Mouse (Mus musculus): Measurements from ENCODE around the gene Fam24b. TPM values are rescaled to one million over a fixed set of nuclear protein-coding genes. Genes with fewer than 3 reads are reported as not detected.

The Fam24b gene
- polyA plus RNA-seq (2014; fragmentation: Illumina TruSeq; extraction: RNeasy Lipid Tissue Mini Kit (QIAGEN cat#74804); ENCODE audit: low read depth, low replicate concordance) = not detected

GRCm38 (mm10) chr7:131329416-131329815, at the start of gene Fam24b:
Gene Fam24b, minus strand, starts transcription at chr7:131329516.

GRCm38 (mm10) chr7:131370648-131371469, 41.5 kb upstream of the Fam24b start, which contains the start of gene Pstk:
Gene Pstk, plus strand, starts transcription at chr7:131371141.

GRCm38 (mm10) chr7:131362615-131363300, 33.4 kb upstream of the Fam24b start, which contains the start of gene 2310057M21Rik:
Gene 2310057M21Rik, minus strand, starts transcription at chr7:131362759.

DNA sequence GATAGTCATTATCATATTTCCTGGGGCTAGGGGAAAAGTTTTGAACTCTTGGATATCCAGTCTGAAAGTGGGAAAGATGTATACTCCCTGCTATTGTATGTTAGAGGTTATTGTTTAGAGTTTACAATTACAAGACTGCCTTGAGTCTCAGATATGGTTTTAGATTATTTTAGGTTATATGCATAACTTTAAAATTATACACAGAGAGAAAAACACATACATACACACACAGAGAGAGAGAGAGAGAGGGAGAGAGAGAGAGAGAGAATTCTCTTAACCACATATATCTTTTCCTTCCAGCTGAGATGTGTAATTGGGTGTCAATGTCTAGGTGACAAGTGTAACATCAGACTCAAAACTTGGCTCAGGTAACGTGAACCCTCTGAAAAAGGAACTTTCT, 4.2 kb upstream of the Fam24b start, which contains the start of gene Fam24a:
Gene Fam24a (plus strand): TSS at position 301 of the 400 bp plus-strand sequence.

GRCm38 (mm10) chr7:131322192-131322591, 7.1 kb downstream of the Fam24b start, which contains the start of gene Cuzd1:
Gene Cuzd1, minus strand, starts transcription at chr7:131322292.

Other genes starting within 250 kb of the Fam24b start
- gene 4933402N03Rik, start 183.2 kb downstream of the Fam24b start, polyA plus RNA-seq (2014; fragmentation: Illumina TruSeq; extraction: RNeasy Lipid Tissue Mini Kit (QIAGEN cat#74804); ENCODE audit: low read depth, low replicate concordance) = not detected
- not detected for gene 5430419D17Rik, start 155.1 kb downstream of the Fam24b start, polyA plus RNA-seq (2014; fragmentation: Illumina TruSeq; extraction: RNeasy Lipid Tissue Mini Kit (QIAGEN cat#74804); ENCODE audit: low read depth, low replicate concordance)
- 0.57 TPM for gene Cuzd1, start 7.2 kb downstream of the Fam24b start, polyA plus RNA-seq (2014; fragmentation: Illumina TruSeq; extraction: RNeasy Lipid Tissue Mini Kit (QIAGEN cat#74804); ENCODE audit: low read depth, low replicate concordance)
- gene Fam24a, start 4.3 kb upstream of the Fam24b start, polyA plus RNA-seq (2014; fragmentation: Illumina TruSeq; extraction: RNeasy Lipid Tissue Mini Kit (QIAGEN cat#74804); ENCODE audit: low read depth, low replicate concordance) = not detected
- 3.6 TPM for gene 2310057M21Rik, start 33.2 kb upstream of the Fam24b start, polyA plus RNA-seq (2014; fragmentation: Illumina TruSeq; extraction: RNeasy Lipid Tissue Mini Kit (QIAGEN cat#74804); ENCODE audit: low read depth, low replicate concordance)
- gene Pstk, start 41.6 kb upstream of the Fam24b start, polyA plus RNA-seq (2014; fragmentation: Illumina TruSeq; extraction: RNeasy Lipid Tissue Mini Kit (QIAGEN cat#74804); ENCODE audit: low read depth, low replicate concordance) = 44.8 TPM
- 23.4 TPM for gene Ikzf5, start 81.0 kb upstream of the Fam24b start, polyA plus RNA-seq (2014; fragmentation: Illumina TruSeq; extraction: RNeasy Lipid Tissue Mini Kit (QIAGEN cat#74804); ENCODE audit: low read depth, low replicate concordance)
- 659 TPM for gene Acadsb, start 81.1 kb upstream of the Fam24b start, polyA plus RNA-seq (2014; fragmentation: Illumina TruSeq; extraction: RNeasy Lipid Tissue Mini Kit (QIAGEN cat#74804); ENCODE audit: low read depth, low replicate concordance)
- gene Hmx3, start 213.4 kb upstream of the Fam24b start, polyA plus RNA-seq (2014; fragmentation: Illumina TruSeq; extraction: RNeasy Lipid Tissue Mini Kit (QIAGEN cat#74804); ENCODE audit: low read depth, low replicate concordance) = not detected
- 3.8 TPM for gene Hmx2, start 219.3 kb upstream of the Fam24b start, polyA plus RNA-seq (2014; fragmentation: Illumina TruSeq; extraction: RNeasy Lipid Tissue Mini Kit (QIAGEN cat#74804); ENCODE audit: low read depth, low replicate concordance)
- gene Bub3, start 230.7 kb upstream of the Fam24b start, polyA plus RNA-seq (2014; fragmentation: Illumina TruSeq; extraction: RNeasy Lipid Tissue Mini Kit (QIAGEN cat#74804); ENCODE audit: low read depth, low replicate concordance) = 17.3 TPM

All from kidney, adult 10 weeks (tissue).